Mouse (Mus musculus): ENCODE data around the gene Supt16. TPM values are rescaled to one million over a fixed set of nuclear protein-coding genes. Genes with fewer than 3 reads are reported as not detected.

Supt16 gene
- polyA plus RNA-seq, 1 experiment, result 12.2 TPM

DNA sequence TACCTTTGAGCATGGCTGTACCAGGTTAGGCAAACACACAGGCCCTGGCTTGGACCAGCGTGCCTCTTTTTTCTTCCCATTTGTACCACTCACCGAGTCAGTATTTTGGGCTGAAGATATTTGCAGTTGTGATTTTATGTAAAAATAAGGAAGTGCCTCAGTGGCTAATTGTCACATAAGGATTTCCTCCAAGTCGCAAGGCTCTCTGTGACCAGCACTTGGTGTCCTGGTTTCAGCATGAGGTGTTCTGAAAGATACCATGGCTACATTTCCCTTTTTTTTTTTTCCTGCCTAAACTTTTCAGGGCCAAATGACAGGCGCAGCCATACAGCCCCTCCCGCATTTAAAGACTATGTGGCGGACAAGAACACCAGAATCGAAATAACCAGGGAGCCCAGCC lies 77.0 kb downstream of the Supt16 start:
- no peaks in the 10 kb centered on the region for H3K36me3 ChIP-seq (ENCODE audit: control insufficient read depth, insufficient read depth, low read length)
- no peak overlapping the region for H3K4me3 ChIP-seq (ENCODE audit: control insufficient read depth, low read depth, low read length)
- H3K27me3 ChIP-seq (ENCODE audit: control insufficient read depth, insufficient read depth, low read length), result no peaks in the 10 kb centered on the region
- TF ChIP-seq POLR2A (IDR thresholded peaks at IDR 0.05; ENCODE audit: control insufficient read depth, low read depth, low read length) (no peak), CTCF (IDR thresholded peaks at IDR 0.05; ENCODE audit: control insufficient read depth, insufficient read depth, insufficient replicate concordance, low read depth, low read length) (no peak)
- peaks cover 12% of the 10 kb centered on the region for H3K4me1 ChIP-seq (ENCODE audit: control insufficient read depth, insufficient read depth, low read length)
- no peak overlapping the region for H3K27ac ChIP-seq (ENCODE audit: control insufficient read depth, insufficient read depth, low read depth, low read length)

GRCm38 (mm10) chr14:52118823-52119608 lies 78.2 kb downstream of the Supt16 start:
- Histone ChIP-seq H3K27ac (ENCODE audit: control insufficient read depth, insufficient read depth, low read depth, low read length) (peak overlapping the region; percentile 0; the same call in 1 of the 2 replicates), H3K4me1 (ENCODE audit: control insufficient read depth, insufficient read depth, low read length) (peaks cover 12% of the 10 kb centered on the region), H3K4me3 (ENCODE audit: control insufficient read depth, low read depth, low read length) (peak overlapping the region; percentile 64), H3K27me3 (ENCODE audit: control insufficient read depth, insufficient read depth, low read length) (no peaks in the 10 kb centered on the region), H3K36me3 (ENCODE audit: control insufficient read depth, insufficient read depth, low read length) (no peaks in the 10 kb centered on the region)
- TF ChIP-seq CTCF (IDR thresholded peaks at IDR 0.05; ENCODE audit: control insufficient read depth, insufficient read depth, insufficient replicate concordance, low read depth, low read length) (no peak), POLR2A (IDR thresholded peaks at IDR 0.05; ENCODE audit: control insufficient read depth, low read depth, low read length) (no peak; the same call in 1 of the 2 replicates)

GRCm38 (mm10) chr14:52118456-52118822 lies 78.8 kb downstream of the Supt16 start:
- TF ChIP-seq CTCF (IDR thresholded peaks at IDR 0.05; ENCODE audit: control insufficient read depth, insufficient read depth, insufficient replicate concordance, low read depth, low read length), result no peak
- TF ChIP-seq POLR2A (IDR thresholded peaks at IDR 0.05; ENCODE audit: control insufficient read depth, low read depth, low read length), result no peak
- H3K4me1 ChIP-seq (ENCODE audit: control insufficient read depth, insufficient read depth, low read length), result peaks cover 12% of the 10 kb centered on the region
- no peaks in the 10 kb centered on the region for H3K36me3 ChIP-seq (ENCODE audit: control insufficient read depth, insufficient read depth, low read length)
- H3K4me3 ChIP-seq (ENCODE audit: control insufficient read depth, low read depth, low read length), result no peak overlapping the region
- no peak overlapping the region for H3K27ac ChIP-seq (ENCODE audit: control insufficient read depth, insufficient read depth, low read depth, low read length)
- no peaks in the 10 kb centered on the region for H3K27me3 ChIP-seq (ENCODE audit: control insufficient read depth, insufficient read depth, low read length)

DNA sequence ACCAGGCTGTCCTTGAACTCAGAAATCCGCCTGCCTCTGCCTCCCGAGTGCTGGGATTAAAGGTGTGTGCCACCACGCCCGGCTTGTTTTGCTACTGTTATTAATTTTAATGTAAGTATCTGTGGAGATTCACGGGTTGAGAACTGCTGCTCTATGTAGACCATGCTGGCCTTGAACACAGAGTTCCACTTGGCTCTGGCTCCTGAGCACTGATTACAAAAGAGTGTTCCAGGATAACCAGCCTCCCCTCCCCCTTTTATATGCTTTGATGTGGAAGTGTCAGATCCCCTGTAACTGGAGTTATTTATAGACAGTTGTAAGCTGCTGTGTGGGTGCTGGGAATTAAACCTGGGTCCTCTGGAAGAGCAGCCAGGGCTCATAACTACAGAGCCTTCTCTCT lies 80.0 kb downstream of the Supt16 start:
- peaks cover 12% of the 10 kb centered on the region for H3K4me1 ChIP-seq (ENCODE audit: control insufficient read depth, insufficient read depth, low read length)
- H3K36me3 ChIP-seq (ENCODE audit: control insufficient read depth, insufficient read depth, low read length), result no peaks in the 10 kb centered on the region
- no peak for TF ChIP-seq CTCF (IDR thresholded peaks at IDR 0.05; ENCODE audit: control insufficient read depth, insufficient read depth, insufficient replicate concordance, low read depth, low read length)
- no peak overlapping the region for H3K27ac ChIP-seq (ENCODE audit: control insufficient read depth, insufficient read depth, low read depth, low read length)
- no peak overlapping the region for H3K4me3 ChIP-seq (ENCODE audit: control insufficient read depth, low read depth, low read length)
- no peaks in the 10 kb centered on the region for H3K27me3 ChIP-seq (ENCODE audit: control insufficient read depth, insufficient read depth, low read length)

GRCm38 (mm10) chr14:52114101-52114500 lies 83.1 kb downstream of the Supt16 start:
- Histone ChIP-seq H3K27me3 (ENCODE audit: control insufficient read depth, insufficient read depth, low read length) (no peaks in the 10 kb centered on the region), H3K36me3 (ENCODE audit: control insufficient read depth, insufficient read depth, low read length) (no peaks in the 10 kb centered on the region), H3K4me3 (ENCODE audit: control insufficient read depth, low read depth, low read length) (no peak overlapping the region), H3K4me1 (ENCODE audit: control insufficient read depth, insufficient read depth, low read length) (peaks cover 4% of the 10 kb centered on the region), H3K27ac (ENCODE audit: control insufficient read depth, insufficient read depth, low read depth, low read length) (no peak overlapping the region)
- TF ChIP-seq CTCF (IDR thresholded peaks at IDR 0.05; ENCODE audit: control insufficient read depth, insufficient read depth, insufficient replicate concordance, low read depth, low read length) (no peak), POLR2A (IDR thresholded peaks at IDR 0.05; ENCODE audit: control insufficient read depth, low read depth, low read length) (no peak)

Other genes with a start within 250 kb of the Supt16 start
- 5.6 and 6.6 TPM in 2 replicates for gene Arhgef40, start 212.7 kb downstream of the Supt16 start, polyA plus RNA-seq (2012; rRNA removed)
- gene Tmem253, start 181.8 kb downstream of the Supt16 start, polyA plus RNA-seq (2012; rRNA removed), result 2.0 and 2.1 TPM in 2 replicates
- gene Zfp219, start 176.7 kb downstream of the Supt16 start, polyA plus RNA-seq (2012; rRNA removed), result 161 and 174 TPM in 2 replicates
- 0.45 and 0.53 TPM in 2 replicates for gene Olfr221, start 155.0 kb downstream of the Supt16 start, polyA plus RNA-seq (2012; rRNA removed)
- gene Hnrnpc, start 93.4 kb downstream of the Supt16 start, polyA plus RNA-seq (2012; rRNA removed), result 55.9 and 64.2 TPM in 2 replicates
- gene Rpgrip1, start 86.7 kb downstream of the Supt16 start, polyA plus RNA-seq (2012; rRNA removed), result 387 and 406 TPM in 2 replicates
- 16.4 and 17.5 TPM in 2 replicates for gene Chd8, start 60.4 kb upstream of the Supt16 start, polyA plus RNA-seq (2012; rRNA removed)
- 41.5 and 47.3 TPM in 2 replicates for gene Tox4, start 81.7 kb upstream of the Supt16 start, polyA plus RNA-seq (2012; rRNA removed)
- gene Rab2b, start 82.1 kb upstream of the Supt16 start, polyA plus RNA-seq (2012; rRNA removed), result 16.5 and 20.0 TPM in 2 replicates
- 7.8 and 9.6 TPM in 2 replicates for gene Mettl3, start 107.7 kb upstream of the Supt16 start, polyA plus RNA-seq (2012; rRNA removed)
- 0.55 and 0.56 TPM in 2 replicates for gene Sall2, start 131.3 kb upstream of the Supt16 start, polyA plus RNA-seq (2012; rRNA removed)
- not detected in 2 replicates for gene Olfr1513, start 159.0 kb upstream of the Supt16 start, polyA plus RNA-seq (2012; rRNA removed)
- gene Olfr1512, start 181.8 kb upstream of the Supt16 start, polyA plus RNA-seq (2012; rRNA removed), result not detected in 2 replicates
- gene Olfr1511, start 200.0 kb upstream of the Supt16 start, polyA plus RNA-seq (2012; rRNA removed), result not detected in 2 replicates
- not detected in 2 replicates for gene Olfr1510, start 217.0 kb upstream of the Supt16 start, polyA plus RNA-seq (2012; rRNA removed)
- 2.4 and 2.8 TPM in 2 replicates for gene Olfr1509, start 245.6 kb upstream of the Supt16 start, polyA plus RNA-seq (2012; rRNA removed)